Mouse (Mus musculus): ENCODE measurements around the gene Spryd4. TPM values are rescaled to one million over a fixed set of nuclear protein-coding genes. Genes with fewer than 3 reads are reported as not detected.

The Spryd4 gene
- total and polyA plus RNA-seq, 2 experiments = 21.1 to 33.1 TPM

DNA sequence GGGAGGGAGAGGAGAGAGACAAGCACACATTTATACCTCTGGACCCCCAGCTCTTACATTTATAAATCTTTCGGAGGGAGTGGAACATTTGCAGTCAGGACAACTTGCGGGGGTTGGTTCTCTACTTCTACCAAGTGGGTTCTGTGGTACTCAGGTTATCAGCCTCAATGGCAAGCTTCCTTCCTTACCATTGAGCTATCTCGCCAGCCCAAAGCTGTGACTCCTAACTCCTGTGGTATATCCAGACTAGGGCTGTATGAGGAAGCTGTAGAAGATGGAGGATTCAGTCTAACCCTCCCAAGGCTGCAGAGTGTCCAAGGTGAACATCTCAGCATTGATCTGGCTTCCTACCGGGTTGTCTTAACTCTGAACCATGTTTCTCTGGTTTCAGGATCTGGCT is 27.5 kb upstream of the Spryd4 start:
- H3K4me1 ChIP-seq (ENCODE audit: control insufficient read depth, insufficient read depth, low read length) = no peaks in the 10 kb centered on the region
- no peak overlapping the region for H3K9ac ChIP-seq (ENCODE audit: low read depth, low read length)
- H3K36me3 ChIP-seq (ENCODE audit: control insufficient read depth, insufficient read depth, low read length) = no peaks in the 10 kb centered on the region
- H3K27ac ChIP-seq (replicated peaks; ENCODE audit: insufficient read depth, low read depth, low read length) = no peak overlapping the region
- DNase-seq (ENCODE audit: extremely low read depth, low read depth, low spot score) = no peak
- no peaks in the 10 kb centered on the region for H3K79me2 ChIP-seq (ENCODE audit: control insufficient read depth, insufficient read depth, low read length)
- H3K27me3 ChIP-seq (ENCODE audit: control insufficient read depth, insufficient read depth, low read length) = no peaks in the 10 kb centered on the region
- 94% methylated on average over 4 of the region's 4 CpGs for WGBS
- TF ChIP-seq CTCF (IDR thresholded peaks at IDR 0.05; ENCODE audit: low read depth, low read length) = no peak
- no peak for TF ChIP-seq POLR2A (IDR thresholded peaks at IDR 0.05; ENCODE audit: extremely low read depth, insufficient read depth, low read length)
- H3K4me3 ChIP-seq (ENCODE audit: insufficient read depth, low read depth, low read length) = no peak overlapping the region

DNA sequence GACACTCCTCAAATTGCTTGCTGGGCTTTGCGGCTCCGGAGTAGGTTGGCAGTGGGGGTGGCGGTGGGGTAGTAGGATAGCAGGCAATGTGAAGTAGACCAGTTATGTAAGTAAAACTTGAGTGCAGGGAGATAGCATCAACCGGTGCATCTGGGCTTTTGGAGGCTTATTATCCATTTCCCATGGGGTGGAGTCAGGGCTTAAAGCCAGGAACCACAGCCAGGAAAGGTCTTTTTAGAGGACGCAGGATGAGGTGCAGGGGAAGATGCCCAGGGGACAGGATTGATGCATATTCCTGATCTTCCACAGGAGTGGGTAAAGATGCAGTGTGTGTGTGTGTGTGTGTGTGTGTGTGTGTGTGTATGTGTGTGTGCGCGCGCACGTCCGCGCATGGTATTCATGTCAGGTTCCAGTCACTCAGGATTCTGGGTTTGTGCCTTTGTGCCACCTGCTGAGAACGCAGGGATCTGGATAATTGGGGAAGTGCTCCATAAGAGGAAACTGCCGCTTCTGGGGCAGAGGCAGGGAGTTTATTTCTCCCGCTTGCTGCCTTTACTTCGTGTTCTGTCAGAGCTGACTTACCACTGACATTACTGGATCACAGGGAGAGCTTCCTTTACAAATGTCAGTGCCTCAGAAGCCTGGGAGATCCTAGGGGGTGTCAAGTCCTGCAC is 26.3 kb upstream of the Spryd4 start:
- Histone ChIP-seq H3K9ac (ENCODE audit: low read depth, low read length) (no peak overlapping the region), H3K27me3 (ENCODE audit: control insufficient read depth, insufficient read depth, low read length) (no peaks in the 10 kb centered on the region), H3K4me3 (ENCODE audit: insufficient read depth, low read depth, low read length) (no peak overlapping the region), H3K79me2 (ENCODE audit: control insufficient read depth, insufficient read depth, low read length) (no peaks in the 10 kb centered on the region), H3K4me1 (ENCODE audit: control insufficient read depth, insufficient read depth, low read length) (no peaks in the 10 kb centered on the region), H3K36me3 (ENCODE audit: control insufficient read depth, insufficient read depth, low read length) (no peaks in the 10 kb centered on the region), H3K27ac (replicated peaks; ENCODE audit: insufficient read depth, low read depth, low read length) (no peak overlapping the region)
- DNase-seq (ENCODE audit: extremely low read depth, low read depth, low spot score) = no peak
- WGBS = 79% methylated on average over 15 of the region's 15 CpGs
- no peak for TF ChIP-seq CTCF (IDR thresholded peaks at IDR 0.05; ENCODE audit: low read depth, low read length)
- TF ChIP-seq POLR2A (IDR thresholded peaks at IDR 0.05; ENCODE audit: extremely low read depth, insufficient read depth, low read length) = no peak

DNA sequence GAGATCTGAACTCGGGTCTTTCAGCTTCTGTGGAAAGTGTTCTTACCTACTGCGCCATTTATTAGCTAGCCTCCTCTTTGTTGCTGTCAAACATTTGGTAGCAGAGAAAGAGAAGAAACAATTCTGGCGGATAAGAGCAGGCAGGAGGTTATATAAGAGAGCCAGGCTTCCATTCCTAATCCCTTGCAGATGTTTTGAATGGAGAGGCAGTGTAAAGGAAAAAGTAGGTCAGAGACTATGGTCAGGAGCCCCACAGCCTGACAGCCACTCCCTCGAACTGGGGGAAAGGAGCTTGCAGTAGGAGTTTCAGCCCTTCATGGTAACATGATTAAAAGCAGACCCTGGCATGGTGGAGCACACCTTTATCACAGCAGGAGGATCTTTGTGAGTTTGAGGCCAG is 24.7 kb upstream of the Spryd4 start:
- Histone ChIP-seq H3K79me2 (ENCODE audit: control insufficient read depth, insufficient read depth, low read length) (no peaks in the 10 kb centered on the region), H3K27ac (replicated peaks; ENCODE audit: insufficient read depth, low read depth, low read length) (no peak overlapping the region), H3K36me3 (ENCODE audit: control insufficient read depth, insufficient read depth, low read length) (no peaks in the 10 kb centered on the region), H3K4me1 (ENCODE audit: control insufficient read depth, insufficient read depth, low read length) (no peaks in the 10 kb centered on the region), H3K27me3 (ENCODE audit: control insufficient read depth, insufficient read depth, low read length) (no peaks in the 10 kb centered on the region), H3K4me3 (ENCODE audit: insufficient read depth, low read depth, low read length) (no peak overlapping the region), H3K9ac (ENCODE audit: low read depth, low read length) (no peak overlapping the region)
- TF ChIP-seq CTCF (IDR thresholded peaks at IDR 0.05; ENCODE audit: low read depth, low read length) (no peak), POLR2A (IDR thresholded peaks at IDR 0.05; ENCODE audit: extremely low read depth, insufficient read depth, low read length) (no peak)
- WGBS = 74% methylated on average over 4 of the region's 4 CpGs
- DNase-seq (ENCODE audit: extremely low read depth, low read depth, low spot score) = no peak

DNA sequence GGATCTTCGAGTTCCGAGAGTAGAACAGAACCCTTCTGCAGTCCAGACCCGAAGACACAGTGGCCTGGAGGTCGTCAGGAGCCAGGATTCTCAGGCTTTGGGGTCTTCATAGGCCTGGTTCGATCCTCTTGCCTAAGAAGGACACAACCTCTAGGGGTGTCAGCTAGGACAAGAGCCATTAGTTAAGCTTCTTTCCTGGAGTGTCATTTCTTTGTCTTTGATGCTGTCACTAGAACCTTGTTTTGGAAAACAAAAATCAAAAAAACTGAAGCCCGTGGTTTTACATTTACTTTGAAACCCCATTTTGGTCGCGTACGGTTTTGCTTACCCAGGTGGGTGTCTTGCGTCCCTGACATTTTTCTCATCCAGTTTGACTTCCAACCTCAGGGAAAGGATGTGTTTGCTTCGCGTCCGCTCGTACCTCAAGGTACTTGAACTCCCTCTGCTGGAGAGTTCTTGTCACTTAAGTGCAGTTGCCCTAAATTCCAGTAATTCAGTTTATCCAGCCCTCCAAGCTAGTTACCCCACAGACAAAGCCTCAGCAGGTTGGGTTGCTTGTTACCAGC is 20.9 kb upstream of the Spryd4 start:
- Histone ChIP-seq H3K4me3 (ENCODE audit: insufficient read depth, low read depth, low read length) (peak overlapping the region; percentile 82), H3K27ac (replicated peaks; ENCODE audit: insufficient read depth, low read depth, low read length) (peak overlapping the region; percentile 97), H3K27me3 (ENCODE audit: control insufficient read depth, insufficient read depth, low read length) (no peaks in the 10 kb centered on the region), H3K9ac (ENCODE audit: low read depth, low read length) (peak overlapping the region; percentile 93), H3K4me1 (ENCODE audit: control insufficient read depth, insufficient read depth, low read length) (no peaks in the 10 kb centered on the region), H3K36me3 (ENCODE audit: control insufficient read depth, insufficient read depth, low read length) (no peaks in the 10 kb centered on the region), H3K79me2 (ENCODE audit: control insufficient read depth, insufficient read depth, low read length) (no peaks in the 10 kb centered on the region)
- under 1% methylated on average over 14 of the region's 14 CpGs for WGBS
- peak; percentile 56 for TF ChIP-seq CTCF (IDR thresholded peaks at IDR 0.05; ENCODE audit: low read depth, low read length)
- TF ChIP-seq POLR2A (IDR thresholded peaks at IDR 0.05; ENCODE audit: extremely low read depth, insufficient read depth, low read length) = no peak
- DNase-seq (ENCODE audit: extremely low read depth, low read depth, low spot score) = peak; percentile 86

DNA sequence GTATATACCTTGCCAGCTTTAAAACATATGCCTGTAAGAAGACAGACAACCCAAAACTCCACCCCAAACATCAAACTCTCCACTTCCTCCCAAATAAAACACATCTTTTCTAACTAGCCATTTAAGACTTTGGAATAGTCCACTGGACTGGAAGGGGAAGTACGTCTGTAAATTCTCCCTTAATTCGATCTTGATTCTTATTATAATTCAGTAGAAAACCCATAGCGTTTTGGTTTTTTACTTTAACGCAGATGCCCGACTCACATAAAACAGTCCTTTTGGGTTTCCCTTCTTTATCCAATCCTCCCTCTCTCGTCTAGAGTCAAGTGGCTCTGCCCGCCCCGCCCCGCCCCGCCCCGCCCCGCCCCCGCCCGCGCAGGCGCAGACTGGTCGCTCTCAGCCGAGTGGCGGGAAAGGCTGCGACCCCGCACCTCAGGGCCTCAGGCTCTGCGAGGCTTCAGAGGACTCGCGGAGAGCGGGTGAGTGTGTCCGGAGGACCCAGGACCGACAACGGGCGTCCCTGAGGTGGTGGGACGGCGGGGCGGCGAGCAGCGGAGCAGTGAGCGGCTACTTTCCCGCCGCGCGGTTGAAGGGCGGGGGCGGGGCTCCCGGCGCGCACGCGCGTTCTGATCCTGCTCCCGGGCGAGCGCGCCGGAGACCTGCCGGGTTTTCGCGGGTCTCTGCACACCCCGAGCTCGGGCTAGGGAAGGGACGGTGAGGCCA is 20.3 kb upstream of the Spryd4 start, which contains the start of gene Timeless:
Timeless (plus strand) TSS at position 369 of the 723 bp plus-strand sequence.
- peak within 1 kb of the TSS; percentile 97 for H3K27ac ChIP-seq (replicated peaks; ENCODE audit: insufficient read depth, low read depth, low read length)
- no peaks in the 10 kb centered on the region for H3K4me1 ChIP-seq (ENCODE audit: control insufficient read depth, insufficient read depth, low read length)
- peak; percentile 74 for DNase-seq (ENCODE audit: extremely low read depth, low read depth, low spot score)
- peak within 1 kb of the TSS; percentile 93 for H3K9ac ChIP-seq (ENCODE audit: low read depth, low read length)
- peak within 1 kb of the TSS; percentile 82 for H3K4me3 ChIP-seq (ENCODE audit: insufficient read depth, low read depth, low read length)
- no peaks in the 10 kb centered on the region for H3K79me2 ChIP-seq (ENCODE audit: control insufficient read depth, insufficient read depth, low read length)
- no peaks in the 10 kb centered on the region for H3K36me3 ChIP-seq (ENCODE audit: control insufficient read depth, insufficient read depth, low read length)
- WGBS = under 1% methylated on average over 58 of the region's 58 CpGs
- no peaks in the 10 kb centered on the region for H3K27me3 ChIP-seq (ENCODE audit: control insufficient read depth, insufficient read depth, low read length)
- peak; percentile 68 for TF ChIP-seq POLR2A (IDR thresholded peaks at IDR 0.05; ENCODE audit: extremely low read depth, insufficient read depth, low read length)
- TF ChIP-seq CTCF (IDR thresholded peaks at IDR 0.05; ENCODE audit: low read depth, low read length) = no peak

Data from liver, adult 2 months (tissue).